Mouse (Mus musculus) adrenal gland, postnatal 4 days (tissue): ENCODE measurements at regions not wholly inside any gene's neighbourhood (a gene's known extent, or its start where the extent isn't known, plus 50 kb on each side); places are given as distances from the start of the nearest gene placed in this dataset.

Experiments
- DNase-seq, 2 experiments: peaks; one replicate each; pipeline ENCODE4 v3.0.0; 2021 to 2022; ENCODE audit warnings: low spot score in 2 of 2, mixed read lengths in 2 of 2

DNA sequence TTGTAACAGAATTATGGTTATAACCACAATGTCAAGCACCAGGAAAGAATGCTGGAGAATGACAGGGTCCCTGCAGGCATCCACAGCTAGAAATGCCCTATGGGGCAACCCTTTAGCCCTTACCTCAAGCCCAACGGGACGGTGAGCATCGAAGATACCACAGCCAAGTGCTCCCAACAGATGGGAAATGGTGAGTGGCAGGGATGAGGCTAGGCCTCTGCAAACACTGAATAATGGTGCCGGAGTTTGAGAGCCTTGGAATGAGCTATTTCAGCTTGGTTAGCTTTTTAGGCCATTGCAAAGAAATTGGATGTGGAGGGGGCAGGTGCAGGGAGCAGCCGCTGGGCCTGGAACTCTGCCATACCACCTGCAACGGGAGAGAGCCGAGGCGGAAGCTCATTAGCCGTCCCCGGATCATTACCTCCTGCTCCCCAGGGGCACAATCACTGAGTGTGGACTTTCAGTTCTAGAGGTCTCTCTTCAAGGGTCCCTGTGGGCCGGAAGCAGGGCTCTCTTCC lies 117.9 kb downstream of the Usp31 start:
- DNase-seq: no peak

DNA sequence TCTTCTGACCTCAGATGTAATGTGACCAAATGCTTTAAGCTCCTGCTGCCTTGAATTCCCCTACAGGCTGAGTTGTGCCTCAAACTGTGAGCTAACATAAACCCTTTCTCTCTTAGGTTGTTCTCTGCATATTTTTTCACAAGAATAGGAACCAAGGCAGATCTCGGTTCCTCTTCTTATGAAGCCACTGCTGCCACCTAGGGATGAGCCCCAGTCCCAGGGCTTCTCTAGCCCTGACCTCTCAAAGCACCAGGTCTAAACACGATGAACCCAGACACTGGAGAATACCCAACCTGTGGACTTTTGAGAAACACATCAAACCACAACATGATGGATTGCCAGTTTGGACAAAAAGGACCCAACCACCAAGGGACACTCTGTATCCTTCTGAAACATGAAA lies 119.3 kb downstream of the Usp31 start:
- DNase-seq: no peak

DNA sequence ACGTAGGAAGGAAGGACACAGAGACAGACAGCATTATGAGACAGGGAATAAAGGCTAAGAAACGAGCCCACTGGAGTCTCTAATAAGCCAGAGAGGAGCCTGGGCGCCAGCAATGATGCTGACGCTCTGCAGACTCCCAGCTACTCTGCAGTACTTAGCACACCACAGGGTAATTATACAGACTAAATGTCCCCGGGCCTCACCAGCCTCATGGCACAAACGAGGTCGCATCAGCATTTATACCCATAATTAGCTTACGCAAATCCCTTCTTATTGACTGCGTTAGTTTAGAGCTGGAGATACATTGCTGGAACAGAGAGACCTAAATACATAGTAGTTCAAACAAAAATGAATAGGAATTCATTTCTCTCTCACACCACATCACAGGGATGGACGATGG lies 121.3 kb downstream of the Usp31 start:
- no peak for DNase-seq

DNA sequence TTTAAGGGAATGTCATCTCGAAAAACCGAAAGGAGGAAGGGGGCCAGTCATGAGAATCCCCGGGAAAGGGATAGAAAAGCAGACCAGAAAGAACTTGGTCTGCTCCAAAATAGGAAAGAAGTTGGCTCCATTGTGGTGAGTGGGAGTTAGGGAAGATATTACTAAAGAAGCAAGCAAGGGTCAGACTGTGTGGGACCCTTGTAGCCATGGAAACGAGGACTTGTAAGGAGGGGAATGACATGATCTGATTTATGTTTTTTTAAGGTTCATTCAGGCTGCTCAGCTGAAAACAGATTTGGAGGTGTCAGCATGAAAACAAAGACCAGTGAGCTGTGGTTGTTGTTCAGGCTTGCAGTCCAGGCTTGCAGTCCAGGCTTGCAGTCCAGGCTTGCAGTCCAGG lies 127.6 kb downstream of the Usp31 start:
- DNase-seq: no peak

DNA sequence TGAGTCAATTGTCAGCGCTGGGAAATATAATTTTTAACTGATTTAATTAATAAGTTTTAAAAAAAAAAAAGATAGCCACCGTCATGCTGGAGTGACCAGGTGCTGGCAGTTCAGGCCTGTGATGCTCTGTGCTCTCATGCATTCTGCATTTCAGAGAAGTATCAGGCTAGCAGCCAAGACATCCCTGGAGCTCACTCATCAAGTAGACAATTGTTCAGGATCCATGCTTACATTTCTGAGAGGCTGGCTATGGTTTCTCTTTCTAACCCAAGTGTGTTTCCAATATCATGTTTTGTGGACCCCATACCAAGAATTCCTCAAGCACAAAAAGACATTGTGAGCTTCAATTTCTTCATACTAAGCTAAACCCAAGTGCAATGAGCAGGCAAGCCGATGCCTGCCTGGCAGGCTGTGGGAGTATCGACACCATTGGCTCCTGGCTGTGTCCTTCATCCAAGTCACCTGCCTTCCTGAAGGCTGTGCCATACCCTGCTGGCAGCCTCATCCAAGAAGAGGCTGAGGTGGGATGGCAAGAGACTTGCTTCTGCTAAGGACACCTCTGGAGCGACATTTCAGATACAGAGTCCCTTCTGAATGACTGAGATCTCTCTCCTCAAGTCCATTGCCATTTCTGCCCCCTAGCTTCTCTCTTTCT lies 134.2 kb downstream of the Usp31 start:
- no peak for DNase-seq

DNA sequence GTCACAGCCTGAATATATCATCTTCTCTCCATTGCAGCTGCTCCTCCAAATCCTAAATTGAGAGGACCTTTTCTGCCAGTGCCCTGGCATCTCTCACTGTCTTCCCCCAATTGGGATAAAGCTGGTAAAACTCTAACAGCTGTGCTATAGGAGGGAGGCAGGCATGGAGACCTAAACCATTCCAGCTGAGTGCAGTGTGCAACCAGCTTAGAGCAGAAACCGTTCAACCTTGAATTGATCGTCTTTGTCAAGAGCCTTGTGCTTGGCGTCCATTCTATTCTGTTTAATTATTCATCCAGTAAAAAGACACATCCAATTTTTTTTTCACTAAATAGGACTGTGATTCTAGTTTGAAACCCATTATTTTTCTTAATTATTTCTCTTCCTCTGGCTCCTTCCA lies 135.3 kb downstream of the Usp31 start:
- no peak for DNase-seq

GRCm38 (mm10) chr7:121571292-121571691 lies 135.8 kb downstream of the Usp31 start:
- no peak for DNase-seq

DNA sequence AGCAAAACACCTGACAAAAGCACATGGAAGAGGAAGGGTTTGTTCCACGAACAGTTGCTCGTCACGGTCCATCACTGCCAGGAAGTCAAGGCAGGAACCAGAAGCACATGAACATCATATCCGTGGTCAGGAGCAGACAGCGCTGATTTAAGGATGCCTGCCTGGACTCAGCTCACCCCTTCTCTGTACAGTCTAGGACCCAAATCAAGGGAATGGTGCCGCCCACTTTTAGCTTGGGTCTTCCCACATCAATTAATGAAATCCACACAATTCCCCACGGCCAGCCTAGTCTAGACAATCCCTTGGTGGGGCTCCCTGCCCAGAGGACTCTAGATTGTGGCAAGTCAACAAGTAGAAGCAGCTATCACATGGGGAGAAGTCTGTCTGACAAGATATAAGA lies 137.8 kb downstream of the Usp31 start:
- no peak for DNase-seq

DNA sequence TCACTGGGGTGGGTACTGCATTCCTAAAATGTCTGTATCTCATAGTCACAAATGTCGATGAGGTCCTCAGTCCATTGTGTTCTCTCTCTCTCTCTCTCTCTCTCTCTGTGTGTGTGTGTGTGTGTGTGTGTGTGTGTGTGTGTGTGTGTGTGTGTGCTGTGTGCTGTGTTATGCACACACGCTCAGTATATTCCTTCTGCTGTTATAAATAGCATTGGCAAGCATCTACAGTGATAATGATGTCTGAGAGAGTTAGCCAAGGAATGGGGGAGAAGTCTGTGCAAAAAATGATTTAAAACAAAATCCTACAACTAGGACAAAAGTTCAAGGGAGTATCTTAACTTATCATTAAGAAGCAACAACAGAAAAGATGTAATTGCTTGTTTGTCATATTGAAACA lies 139.0 kb downstream of the Usp31 start:
- no peak for DNase-seq

DNA sequence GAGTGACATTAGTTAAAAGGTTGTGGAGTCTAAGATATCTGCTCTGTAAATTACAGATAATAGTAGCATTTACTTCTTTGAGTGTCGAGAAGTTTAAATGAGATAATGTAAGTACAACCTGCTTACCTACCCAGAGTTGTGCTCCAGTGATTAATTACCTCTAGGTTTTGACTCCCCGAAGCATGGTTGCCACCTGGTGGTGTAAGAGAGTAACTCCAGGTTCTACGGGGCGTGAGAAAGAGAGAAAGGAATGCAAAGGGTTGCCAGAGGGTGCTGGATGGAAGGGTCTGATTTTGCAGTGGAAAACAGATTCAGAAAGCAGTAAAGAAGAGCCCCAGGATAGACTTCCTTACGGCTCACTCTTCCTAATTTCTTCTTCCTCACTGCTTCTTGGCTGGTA lies 143.5 kb downstream of the Usp31 start:
- peak in 1 of 2 experiments; percentile 6 for DNase-seq

GRCm38 (mm10) chr7:121555420-121555819 lies 151.6 kb downstream of the Usp31 start:
- DNase-seq: no peak
